Mouse (Mus musculus): ENCODE measurements around the gene Phlda2.

Gene Phlda2

GRCm38 (mm10) chr7:143463865-143464415 is 39.0 kb downstream of the Phlda2 start:
- in situ Hi-C loops (cut with MseI, MboI), result no loop called here

GRCm38 (mm10) chr7:143462516-143462915 is 40.4 kb downstream of the Phlda2 start:
- in situ Hi-C loops (cut with MseI, MboI), result no loop called here

DNA sequence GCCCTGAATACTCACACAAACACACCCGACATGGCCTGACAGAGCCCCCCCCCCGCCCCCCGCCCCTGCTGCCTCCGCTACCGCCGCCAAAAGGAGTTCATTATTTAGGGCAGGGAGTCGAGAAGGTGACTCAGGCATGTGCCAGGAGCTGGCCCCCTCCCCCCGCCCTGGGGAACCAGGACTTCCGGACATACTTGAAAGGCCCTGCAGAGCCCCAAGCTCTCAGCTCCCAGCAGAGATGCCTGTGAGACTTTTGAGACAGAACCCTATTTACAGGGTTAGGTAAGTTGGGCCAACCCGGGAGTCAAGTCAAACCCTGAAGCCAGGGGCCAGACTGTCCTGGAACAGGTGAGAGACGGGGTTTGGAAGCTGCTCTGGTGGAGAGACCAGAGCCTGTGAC is 41.0 kb downstream of the Phlda2 start:
- in situ Hi-C loops (cut with MseI, MboI), result no loop called here

DNA sequence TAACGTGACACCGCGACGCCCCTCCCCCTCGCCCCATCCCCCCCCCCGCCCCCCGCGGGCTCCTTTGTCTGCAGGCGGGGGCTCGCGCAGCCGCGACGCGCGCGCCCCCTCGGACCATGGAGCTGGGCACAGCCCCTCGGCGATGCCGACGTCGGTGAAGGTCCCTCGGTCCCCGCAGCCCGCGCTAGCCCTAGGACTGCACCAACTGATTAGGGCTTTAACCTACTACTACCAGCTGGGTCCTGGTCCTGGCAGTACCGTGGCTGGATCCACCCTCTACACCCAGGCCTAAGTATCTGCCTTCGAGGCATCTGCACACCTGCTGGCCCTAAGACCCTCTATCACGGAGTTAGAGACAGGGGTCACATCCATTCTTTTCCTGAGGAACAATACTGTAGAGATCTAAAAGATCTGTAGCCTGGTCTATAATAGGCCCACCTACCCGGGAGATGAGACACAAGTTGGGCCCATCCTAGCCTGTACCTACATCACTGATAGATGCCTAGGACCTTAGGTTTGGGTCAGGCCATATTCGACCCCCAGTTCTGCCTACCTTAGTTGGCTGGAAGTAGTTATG is 41.6 kb downstream of the Phlda2 start:
- in situ Hi-C loops (cut with MseI, MboI), result no loop called here

DNA sequence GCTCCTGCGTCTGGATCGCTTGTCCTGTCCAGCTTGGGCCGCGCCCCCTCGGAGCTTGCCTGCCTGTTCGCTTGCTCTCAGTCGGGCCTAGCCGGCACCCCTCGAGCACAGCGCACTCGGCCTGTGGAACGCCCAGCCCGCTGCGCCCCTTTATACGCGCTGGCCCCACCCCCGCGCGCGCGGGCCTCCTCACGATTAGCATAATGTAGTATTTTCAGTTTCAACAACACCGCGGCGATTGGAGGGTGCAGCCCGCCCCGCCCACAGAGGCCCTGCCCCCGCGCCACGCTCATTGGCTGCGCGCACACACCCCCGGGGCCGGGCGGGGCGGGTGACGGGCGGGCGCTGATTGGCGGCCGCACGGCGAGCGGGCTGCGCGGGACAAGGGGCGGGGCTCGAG is 42.1 kb downstream of the Phlda2 start, which contains the start of gene Cdkn1c:
Gene Cdkn1c, minus strand, starts transcription at position 177 of the 400 bp plus-strand sequence.
- in situ Hi-C loops (cut with MseI, MboI), result no loop called here

GRCm38 (mm10) chr7:143460217-143460834 is 42.6 kb downstream of the Phlda2 start:
- in situ Hi-C loops (cut with MseI, MboI), result no loop called here

DNA sequence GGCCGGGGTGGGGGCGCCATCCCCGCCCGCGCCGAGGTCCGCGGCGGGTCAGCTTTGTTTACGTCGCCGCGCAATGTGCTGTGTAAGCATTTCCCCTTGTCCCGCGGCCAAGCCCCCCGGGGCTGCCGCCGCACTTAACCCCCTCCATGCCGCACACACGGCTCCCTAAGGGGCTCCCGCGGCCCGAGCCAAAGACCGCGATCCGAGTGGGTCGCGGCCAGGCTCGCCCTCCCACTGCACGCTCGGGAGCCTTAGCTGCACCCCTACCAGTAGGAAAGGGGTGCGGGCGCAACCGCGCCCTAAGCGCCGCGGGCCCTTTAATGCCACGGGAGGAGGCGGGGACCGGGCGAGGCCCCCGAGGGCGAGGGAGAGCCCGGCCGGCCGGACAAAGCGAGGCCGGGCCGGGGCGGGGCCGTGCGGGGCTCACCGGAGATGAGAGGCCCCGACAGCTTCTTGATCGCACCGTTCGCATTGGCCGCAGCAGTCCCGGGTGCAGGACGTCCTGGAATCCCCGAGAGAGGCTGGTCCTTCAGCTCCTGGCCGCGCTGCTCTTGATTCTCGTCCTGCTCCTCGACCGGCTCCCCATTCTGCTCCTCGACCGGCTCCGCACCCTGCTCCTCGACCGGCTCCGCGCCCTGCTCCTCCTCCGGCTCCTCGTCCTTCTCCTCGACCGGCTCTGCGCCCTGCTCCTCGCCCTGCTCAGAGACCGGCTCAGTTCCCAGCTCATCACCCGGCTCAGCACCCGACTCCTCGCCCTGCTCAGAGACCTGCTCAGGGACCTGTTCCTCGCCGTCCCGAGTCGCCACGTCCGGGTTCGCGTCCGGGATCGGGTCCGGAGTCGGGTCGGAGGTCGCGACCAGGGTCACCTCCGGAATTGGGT is 43.4 kb downstream of the Phlda2 start:
- in situ Hi-C loops (cut with MseI, MboI), result no loop called here

GRCm38 (mm10) chr7:143458963-143459331 is 44.0 kb downstream of the Phlda2 start:
- in situ Hi-C loops (cut with MseI, MboI), result no loop called here

Data from mouse trophoblast stem cell (cell line).